Mouse (Mus musculus) hindbrain, embryonic 15.5 days (tissue): ENCODE measurements around the gene N4bp2. TPM values are rescaled to one million over a fixed set of nuclear protein-coding genes. Genes with fewer than 3 reads are reported as not detected.
"Not testable (repeated sequence)": the region's sequence is repeated elsewhere in the genome, so short reads cannot be mapped to it uniquely, and the experiment has no call there.

Experiments
- ATAC-seq: fragments of 200-750 bp; cut with Nextera tagmentation; 2 replicates; pipeline ENCODE4 v1.8.0; 2017; ENCODE audit warnings: low read depth, moderate number of reproducible peaks, moderate TSS enrichment; ENCODE audit not compliant: low FRiP score
- H3K27ac ChIP-seq: fragments of 300-500 bp; sonication (generic); replicated peaks from 2 replicates; pipeline ENCODE4 v1.5.1; 2015; ENCODE audit warnings: mild to moderate bottlenecking, inconsistent platforms
- H3K27me3 ChIP-seq: fragments of 300-500 bp; sonication (generic); 2 replicates; pipeline ENCODE4 v1.6.1; 2015; ENCODE audit warnings: control low read depth, inconsistent platforms
- H3K36me3 ChIP-seq: fragments of 300-500 bp; sonication (generic); 2 replicates; pipeline ENCODE4 v1.6.1; 2015; ENCODE audit warnings: control low read depth, inconsistent platforms
- H3K4me1 ChIP-seq: fragments of 300-500 bp; sonication (generic); replicated peaks from 2 replicates; pipeline ENCODE4 v1.6.1; 2015; ENCODE audit warnings: control low read depth, inconsistent platforms
- H3K4me2 ChIP-seq: fragments of 300-500 bp; sonication (generic); 2 replicates; pipeline ENCODE4 v1.6.1; 2015; ENCODE audit warnings: moderate library complexity, mild to moderate bottlenecking, inconsistent platforms
- H3K4me3 ChIP-seq: fragments of 300-500 bp; sonication (generic); 2 replicates; pipeline ENCODE4 v1.5.1; 2015; ENCODE audit warnings: mild to moderate bottlenecking, inconsistent platforms
- H3K9ac ChIP-seq: fragments of 300-500 bp; sonication (generic); 2 replicates; pipeline ENCODE4 v1.6.1; 2015; ENCODE audit warnings: inconsistent platforms
- H3K9me3 ChIP-seq: fragments of 300-500 bp; sonication (generic); 2 replicates; pipeline ENCODE4 v1.6.1; 2016; ENCODE audit warnings: control low read depth, inconsistent platforms
- WGBS: fragments of 180-500 bp; shearing (Covaris S2); methylation state at CpG from one replicate; pipeline ENCODE4 v1.1.7; 2015; 5-methylcytosine and 5-hydroxymethylcytosine counted together
- polyA plus RNA-seq: library from polyadenylated mRNA; unstranded; fragments of >200 nt; fragmentation: Nextera tagmentation; extraction: Ambion mirVana; gene quantifications from 2 replicates; pipeline ENCODE4 v1.2.1, GENCODE M21; 2015

The N4bp2 gene
- polyA plus RNA-seq, 1 experiment from 2014 or later, result 14.3 TPM

GRCm38 (mm10) chr5:65768007-65768406 is 4.7 kb downstream of the N4bp2 start:
- Histone ChIP-seq H3K9me3 (no peaks in the 10 kb centered on the region), H3K36me3 (0 out of 2 replicates have a peak, but pooled peaks cover 2% of the 10 kb centered on the region), H3K4me1 (peaks cover 7% of the 10 kb centered on the region), H3K4me2 (no peak overlapping the region), H3K27ac (no peak overlapping the region), H3K4me3 (no peak overlapping the region), H3K27me3 (no peaks in the 10 kb centered on the region), H3K9ac (no peak overlapping the region)
- WGBS, result 95% methylated on average over 5 of the region's 5 CpGs
- ATAC-seq, result no peak

- peaks cover 6% of the 10 kb centered on the region; the same call in 1 of the 2 replicates for H3K36me3 ChIP-seq
- peaks cover 7% of the 10 kb centered on the region for H3K4me1 ChIP-seq
- H3K27ac ChIP-seq, result no peak overlapping the region
- no peak for ATAC-seq
- no peak overlapping the region for H3K4me2 ChIP-seq
- no peaks in the 10 kb centered on the region for H3K27me3 ChIP-seq
- no peak overlapping the region for H3K9ac ChIP-seq
- 92% methylated on average over 7 of the region's 7 CpGs for WGBS
- H3K4me3 ChIP-seq, result no peak overlapping the region
- H3K9me3 ChIP-seq, result no peaks in the 10 kb centered on the region
Observed at GRCm38 (mm10) chr5:65770065-65770464, 6.7 kb downstream of the N4bp2 start.

- Histone ChIP-seq H3K36me3 (peaks cover 6% of the 10 kb centered on the region), H3K9me3 (no peaks in the 10 kb centered on the region), H3K27ac (no peak overlapping the region), H3K9ac (no peak overlapping the region), H3K27me3 (no peaks in the 10 kb centered on the region), H3K4me1 (peaks cover 6% of the 10 kb centered on the region), H3K4me2 (no peak overlapping the region), H3K4me3 (no peak overlapping the region)
- 81% methylated on average over 4 of the region's 4 CpGs for WGBS
- ATAC-seq, result no peak
Observed at GRCm38 (mm10) chr5:65770493-65770892, 7.2 kb downstream of the N4bp2 start.

- not testable (repeated sequence) for H3K9ac ChIP-seq, H3K4me2 ChIP-seq, H3K27ac ChIP-seq, H3K27me3 ChIP-seq, H3K4me1 ChIP-seq, H3K4me3 ChIP-seq, ATAC-seq, H3K9me3 ChIP-seq
- H3K36me3 ChIP-seq, result peaks cover 23% of the 10 kb centered on the region
- WGBS, result 96% methylated on average over 3 of the region's 3 CpGs
Observed at GRCm38 (mm10) chr5:65773957-65774356, 10.6 kb downstream of the N4bp2 start.

GRCm38 (mm10) chr5:65776166-65776565 is 12.8 kb downstream of the N4bp2 start:
- Histone ChIP-seq H3K4me1 (no peaks in the 10 kb centered on the region), H3K36me3 (peaks cover 23% of the 10 kb centered on the region), H3K27ac (no peak overlapping the region), H3K4me2 (no peak overlapping the region), H3K4me3 (no peak overlapping the region), H3K27me3 (no peaks in the 10 kb centered on the region), H3K9ac (no peak overlapping the region), H3K9me3 (no peaks in the 10 kb centered on the region)
- ATAC-seq, result no peak
- 85% methylated on average over 4 of the region's 4 CpGs for WGBS

DNA sequence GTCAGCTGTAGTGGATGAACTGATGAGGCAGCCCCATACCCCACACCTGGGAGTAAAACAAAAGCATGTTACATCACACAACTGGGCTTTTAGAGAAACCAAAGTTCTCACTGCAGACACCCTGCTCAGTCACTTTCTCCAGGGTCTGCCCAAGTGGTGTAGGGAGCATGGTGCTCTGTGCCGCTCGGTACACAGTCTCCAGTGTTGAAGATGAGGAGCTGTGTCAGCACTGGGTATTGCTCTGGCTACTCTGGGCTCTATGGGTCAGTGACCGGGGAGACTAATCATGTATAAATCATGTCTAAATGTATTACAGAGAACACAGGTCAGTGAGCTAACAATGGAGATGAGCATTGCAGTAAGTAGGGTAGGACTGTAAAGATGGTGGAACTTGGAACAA is 13.6 kb downstream of the N4bp2 start:
- WGBS, result 92% methylated on average over 3 of the region's 3 CpGs
- no peak for ATAC-seq
- Histone ChIP-seq H3K4me2 (no peak overlapping the region), H3K27me3 (no peaks in the 10 kb centered on the region), H3K27ac (no peak overlapping the region), H3K9me3 (no peaks in the 10 kb centered on the region), H3K36me3 (peaks cover 24% of the 10 kb centered on the region), H3K4me1 (no peaks in the 10 kb centered on the region), H3K9ac (no peak overlapping the region), H3K4me3 (no peak overlapping the region)

DNA sequence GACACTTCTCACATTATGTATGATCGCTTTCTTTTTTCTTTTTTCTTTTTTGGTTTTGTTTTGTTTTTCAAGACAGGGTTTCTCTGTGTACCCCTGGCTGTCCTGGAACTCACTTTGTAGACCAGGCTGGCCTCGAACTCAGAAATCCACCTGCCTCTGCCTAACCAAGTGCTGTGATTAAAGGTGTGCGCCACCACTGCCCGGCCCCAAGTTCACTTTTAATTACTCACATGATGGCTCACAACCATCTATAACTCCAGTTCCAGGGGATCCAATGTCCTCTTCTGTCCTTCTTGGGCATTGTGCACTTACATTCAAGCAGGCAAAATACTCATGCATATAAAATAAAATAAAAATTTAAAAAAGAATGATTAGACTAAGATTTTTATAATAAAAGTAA is 15.7 kb downstream of the N4bp2 start:
- not testable (repeated sequence) for H3K27ac ChIP-seq, ATAC-seq
- WGBS, result 94% methylated on average over 4 of the region's 4 CpGs

DNA sequence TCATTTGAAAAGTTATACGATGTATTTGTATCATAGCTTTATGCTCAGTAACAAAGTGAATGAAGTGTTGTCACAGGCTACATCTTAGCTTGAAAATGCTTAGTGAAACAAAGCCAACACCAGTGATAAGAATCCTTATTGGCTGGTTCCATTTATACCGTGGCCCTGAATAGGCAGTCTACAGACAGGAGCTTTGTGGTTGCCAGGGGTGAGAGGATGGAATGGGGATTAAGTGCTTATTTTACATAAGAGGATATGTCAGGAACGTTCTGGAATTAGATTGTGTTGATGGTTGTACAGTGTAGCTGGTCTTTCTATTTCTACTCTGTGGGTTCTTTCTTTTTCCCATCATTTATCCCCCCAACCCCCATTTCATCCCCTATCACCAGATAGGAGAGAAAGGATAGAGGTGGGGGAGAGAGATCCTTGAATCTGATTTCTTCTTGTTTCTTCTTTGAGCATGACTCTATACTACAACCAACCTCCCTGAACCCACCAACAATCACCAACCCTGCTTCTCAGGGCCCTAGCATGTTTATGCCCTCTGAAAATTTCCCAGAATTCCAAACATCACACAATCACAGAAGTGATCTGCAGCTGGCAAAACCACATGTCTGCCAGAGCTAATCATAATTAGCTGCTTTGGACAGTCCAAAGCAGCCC is 16.2 kb downstream of the N4bp2 start:
- ATAC-seq, result no peak
- Histone ChIP-seq H3K36me3 (peaks cover 23% of the 10 kb centered on the region), H3K9me3 (no peaks in the 10 kb centered on the region), H3K27ac (no peak overlapping the region), H3K4me3 (no peak overlapping the region), H3K9ac (no peak overlapping the region), H3K27me3 (no peaks in the 10 kb centered on the region), H3K4me2 (no peak overlapping the region), H3K4me1 (no peaks in the 10 kb centered on the region)
- WGBS, result 49% methylated on average over 3 of the region's 3 CpGs

More for the DNA sequence above, 15.7 kb downstream of the N4bp2 start:
- H3K4me1 ChIP-seq, H3K9ac ChIP-seq, H3K9me3 ChIP-seq, H3K27me3 ChIP-seq, H3K4me3 ChIP-seq, H3K4me2 ChIP-seq: not testable (repeated sequence)
- H3K36me3 ChIP-seq, result peaks cover 23% of the 10 kb centered on the region

DNA sequence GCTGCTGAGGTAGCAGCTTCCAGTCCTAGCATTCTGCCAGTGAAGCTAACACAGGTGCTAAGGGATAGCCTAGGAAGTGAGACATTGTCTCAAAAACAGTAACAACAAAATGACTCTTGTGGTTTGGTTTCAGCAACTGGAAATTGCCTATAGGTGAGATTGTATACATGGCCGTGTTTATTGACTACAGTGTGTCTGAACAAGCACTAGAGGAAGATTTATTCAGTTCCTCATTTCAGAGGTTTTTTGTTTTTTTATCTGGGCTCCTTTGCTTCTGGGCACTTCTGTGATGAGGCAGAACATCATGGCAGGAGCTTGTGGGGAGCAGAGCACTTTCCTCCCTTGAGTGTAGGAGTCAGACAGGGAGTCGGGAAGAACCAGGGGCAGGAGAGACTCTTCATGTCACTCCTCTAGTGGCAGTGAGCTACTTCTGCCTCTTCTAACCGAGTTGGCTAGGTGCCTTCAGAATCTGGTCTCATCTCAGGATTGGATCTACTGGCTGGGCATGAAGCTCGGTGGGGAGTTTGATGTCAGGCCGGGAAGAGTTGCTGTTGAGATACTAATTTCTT is 17.9 kb downstream of the N4bp2 start:
- Histone ChIP-seq H3K4me3 (no peak overlapping the region), H3K9ac (no peak overlapping the region), H3K27ac (no peak overlapping the region), H3K9me3 (no peaks in the 10 kb centered on the region), H3K27me3 (no peaks in the 10 kb centered on the region), H3K4me2 (no peak overlapping the region), H3K36me3 (peaks cover 15% of the 10 kb centered on the region), H3K4me1 (no peaks in the 10 kb centered on the region)
- 82% methylated on average over 5 of the region's 5 CpGs for WGBS
- ATAC-seq, result no peak

- H3K9ac ChIP-seq, result no peak overlapping the region
- H3K27me3 ChIP-seq, result no peaks in the 10 kb centered on the region
- 87% methylated on average over 13 of the region's 13 CpGs for WGBS
- peaks cover 7% of the 10 kb centered on the region for H3K36me3 ChIP-seq
- ATAC-seq, result no peak
- H3K27ac ChIP-seq, result no peak overlapping the region
- H3K4me1 ChIP-seq, result no peaks in the 10 kb centered on the region
- no peak overlapping the region for H3K4me2 ChIP-seq
- H3K9me3 ChIP-seq, result no peaks in the 10 kb centered on the region
- H3K4me3 ChIP-seq, result no peak overlapping the region
Observed at GRCm38 (mm10) chr5:65781769-65782715, 18.7 kb downstream of the N4bp2 start.

DNA sequence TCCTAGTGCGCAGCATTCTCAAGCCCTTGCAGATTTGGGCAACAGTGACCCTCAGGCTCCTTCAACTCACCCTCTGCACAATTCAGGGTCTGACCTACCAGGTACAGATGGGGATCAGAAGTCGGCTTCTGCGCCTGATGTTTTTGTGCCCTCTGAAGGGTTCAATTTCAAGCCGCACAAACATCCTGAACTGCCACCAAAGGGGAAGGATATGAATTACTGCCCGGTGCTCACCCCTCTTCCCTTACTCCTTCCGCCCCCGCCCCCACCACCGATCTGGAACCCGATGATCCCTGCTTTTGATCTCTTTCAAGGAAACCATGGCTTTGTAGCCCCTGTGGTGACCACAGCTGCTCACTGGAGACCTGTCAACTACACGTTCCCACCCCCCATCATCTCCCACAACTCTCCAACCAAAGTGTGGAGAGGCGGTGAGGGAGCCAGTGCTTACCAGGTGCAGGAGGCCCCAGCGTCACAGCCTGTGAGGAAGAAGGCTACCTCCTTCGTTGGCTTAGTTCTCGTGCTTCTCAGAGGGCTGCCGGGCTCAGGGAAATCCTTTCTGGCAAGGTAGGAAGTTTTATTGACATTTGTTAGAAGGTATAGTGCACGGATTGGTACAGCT is 27.4 kb downstream of the N4bp2 start:
- 80% methylated on average over 16 of the region's 16 CpGs for WGBS
- Histone ChIP-seq H3K9ac (no peak overlapping the region), H3K9me3 (no peaks in the 10 kb centered on the region), H3K4me1 (no peaks in the 10 kb centered on the region), H3K27ac (no peak overlapping the region), H3K4me2 (no peak overlapping the region), H3K4me3 (no peak overlapping the region), H3K27me3 (no peaks in the 10 kb centered on the region), H3K36me3 (peaks cover 26% of the 10 kb centered on the region; the same call in 1 of the 2 replicates)
- ATAC-seq, result no peak

- Histone ChIP-seq H3K4me3 (no peak overlapping the region), H3K27me3 (no peaks in the 10 kb centered on the region), H3K4me2 (no peak overlapping the region), H3K27ac (no peak overlapping the region), H3K4me1 (no peaks in the 10 kb centered on the region), H3K9ac (no peak overlapping the region), H3K9me3 (no peaks in the 10 kb centered on the region), H3K36me3 (peaks cover 43% of the 10 kb centered on the region)
- WGBS, result 90% methylated on average over 3 of the region's 3 CpGs
- no peak for ATAC-seq
Observed at GRCm38 (mm10) chr5:65794202-65794601, 30.9 kb downstream of the N4bp2 start.
